Mouse (Mus musculus) urinary bladder, postnatal 14 days (tissue): ENCODE measurements around the gene Pear1.

Source experiments
- DNase-seq: peaks from one replicate; pipeline ENCODE4 v3.0.0; 2021; ENCODE audit warnings: low spot score

Pear1 gene

DNA sequence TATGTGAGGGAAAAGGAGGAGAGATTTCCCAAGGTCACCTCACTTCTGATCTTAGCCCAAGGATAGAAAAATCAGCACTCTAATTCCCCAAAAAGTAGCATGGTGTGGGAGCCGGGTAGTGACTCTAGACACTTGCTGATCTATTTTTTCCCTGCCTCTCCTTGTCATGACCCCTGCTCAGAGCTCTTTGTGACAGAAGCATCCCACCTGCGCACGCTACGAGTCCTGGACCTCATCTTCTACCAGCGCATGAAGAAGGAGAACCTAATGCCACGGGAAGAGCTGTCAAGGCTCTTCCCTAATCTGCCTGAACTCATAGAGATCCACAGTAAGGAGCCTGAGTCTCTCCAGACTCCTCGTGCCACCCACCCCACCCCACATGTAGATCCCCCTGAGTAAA is 97.9 kb downstream of the Pear1 start:
- no peak for DNase-seq

DNA sequence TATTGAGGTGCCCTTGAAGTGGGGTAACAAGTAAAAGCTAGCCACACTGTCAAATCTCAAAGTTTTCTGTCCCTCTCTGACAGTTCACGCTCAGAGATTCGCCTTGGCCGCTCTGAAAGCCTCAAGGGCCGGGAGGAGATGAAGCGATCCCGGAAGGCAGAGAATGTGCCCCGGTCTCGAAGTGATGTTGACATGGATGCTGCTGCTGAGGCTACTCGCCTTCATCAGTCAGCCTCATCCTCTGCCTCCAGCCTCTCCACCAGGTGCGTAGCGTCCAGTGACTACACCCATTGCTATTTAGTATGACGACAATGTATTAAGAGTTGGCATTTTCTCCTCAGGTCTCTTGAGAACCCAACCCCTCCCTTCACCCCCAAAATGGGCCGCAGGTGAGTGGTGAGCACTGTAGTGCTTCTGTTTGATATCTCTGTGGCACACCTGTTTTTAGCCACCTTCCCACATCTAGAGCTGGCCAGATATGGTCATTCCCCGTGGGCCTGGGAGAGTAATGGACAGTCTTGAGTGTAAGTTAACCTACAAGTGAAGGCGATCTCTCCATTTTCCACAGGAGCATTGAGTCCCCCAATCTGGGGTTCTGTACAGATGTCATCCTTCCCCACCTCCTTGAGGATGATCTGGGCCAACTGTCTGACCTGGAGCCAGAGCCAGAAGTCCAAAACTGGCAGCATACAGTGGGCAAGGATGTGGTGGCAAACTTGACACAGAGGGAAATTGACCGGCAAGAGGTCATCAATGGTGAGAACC is 98.5 kb downstream of the Pear1 start:
- no peak for DNase-seq

DNA sequence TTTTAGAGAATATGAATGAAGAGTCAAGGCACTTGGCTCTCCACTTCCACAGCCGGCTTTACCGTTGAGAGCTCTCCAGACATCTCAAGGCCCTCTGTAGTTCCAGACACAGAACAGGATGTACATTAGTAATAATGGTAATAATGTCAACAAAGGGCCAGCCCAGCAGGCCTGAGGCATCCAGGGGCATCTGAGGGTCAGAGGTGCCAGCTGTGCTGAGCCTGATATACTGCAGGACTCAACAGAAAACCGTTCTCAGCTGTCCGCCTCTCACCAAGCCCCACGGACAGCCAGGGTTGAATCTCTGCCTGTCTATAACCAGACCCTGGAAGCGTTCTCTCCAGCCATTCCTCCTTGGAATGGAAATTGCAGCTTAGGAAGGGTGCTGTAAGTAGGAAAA is 99.5 kb downstream of the Pear1 start:
- DNase-seq, result no peak

DNA sequence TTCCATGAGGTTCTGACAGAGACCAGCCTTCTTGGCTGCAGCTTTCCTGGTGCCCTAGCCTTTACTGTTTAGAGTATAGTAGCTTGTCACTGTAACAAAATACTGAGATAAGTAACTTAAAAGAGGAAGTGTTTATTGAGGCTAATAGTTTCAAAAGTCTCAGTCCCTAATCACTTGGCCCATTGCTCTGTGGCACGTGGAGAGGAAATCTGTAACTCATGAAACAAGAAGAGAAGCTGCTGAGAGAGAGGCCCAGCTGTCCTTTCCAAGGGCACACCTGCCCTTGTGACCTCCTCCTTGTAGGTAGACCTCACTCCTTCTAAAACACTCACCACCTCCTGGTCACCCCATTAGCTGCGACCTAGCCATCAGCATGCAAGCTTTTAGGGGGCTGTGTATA is 105.6 kb downstream of the Pear1 start:
- no peak for DNase-seq
